Mouse (Mus musculus) right cerebral cortex, postnatal 25 days (tissue): ENCODE data around the gene Akt3.

Experiments used
- DNase-seq: peaks from one replicate; pipeline ENCODE4 v3.0.0; 2022

Akt3 gene

DNA sequence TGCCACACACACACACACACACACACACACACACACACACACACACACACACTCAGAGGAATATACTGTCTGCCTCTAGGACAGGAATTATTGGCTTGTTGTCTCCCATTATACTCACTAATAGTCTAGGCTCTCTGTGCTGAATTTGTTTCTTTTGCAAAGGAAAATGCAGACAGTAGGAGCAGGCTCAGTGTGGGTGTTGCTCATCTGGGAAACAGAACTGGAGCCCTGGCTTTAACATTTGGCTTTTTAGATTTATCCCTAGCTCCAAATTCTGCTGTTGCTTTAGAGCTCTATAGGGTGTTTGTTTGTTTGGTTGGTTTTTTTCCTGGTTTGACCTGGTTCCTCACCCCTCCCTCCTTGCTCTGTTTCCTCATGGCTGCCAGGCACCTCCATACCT is 278.8 kb downstream of the Akt3 start:
- DNase-seq: no peak

- DNase-seq: no peak
These were observed 284.5 kb downstream of the Akt3 start for GRCm38 (mm10) chr1:176973356-176974088.

DNA sequence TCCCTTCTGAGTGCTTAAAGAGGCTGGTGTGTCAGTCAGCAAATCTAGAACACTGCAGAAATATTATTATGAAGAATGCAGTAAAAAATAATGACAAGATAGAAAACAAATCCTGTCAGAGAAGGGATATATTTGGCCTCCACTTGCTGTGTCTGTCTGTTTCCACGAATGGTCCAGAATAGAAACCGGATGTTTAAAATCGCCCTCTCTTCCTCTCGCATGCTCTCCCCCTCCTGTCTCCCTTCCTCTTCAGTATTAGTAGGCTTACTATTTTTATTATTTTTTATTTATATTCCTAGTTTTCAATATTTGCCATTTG is 286.6 kb downstream of the Akt3 start:
- no peak for DNase-seq

DNA sequence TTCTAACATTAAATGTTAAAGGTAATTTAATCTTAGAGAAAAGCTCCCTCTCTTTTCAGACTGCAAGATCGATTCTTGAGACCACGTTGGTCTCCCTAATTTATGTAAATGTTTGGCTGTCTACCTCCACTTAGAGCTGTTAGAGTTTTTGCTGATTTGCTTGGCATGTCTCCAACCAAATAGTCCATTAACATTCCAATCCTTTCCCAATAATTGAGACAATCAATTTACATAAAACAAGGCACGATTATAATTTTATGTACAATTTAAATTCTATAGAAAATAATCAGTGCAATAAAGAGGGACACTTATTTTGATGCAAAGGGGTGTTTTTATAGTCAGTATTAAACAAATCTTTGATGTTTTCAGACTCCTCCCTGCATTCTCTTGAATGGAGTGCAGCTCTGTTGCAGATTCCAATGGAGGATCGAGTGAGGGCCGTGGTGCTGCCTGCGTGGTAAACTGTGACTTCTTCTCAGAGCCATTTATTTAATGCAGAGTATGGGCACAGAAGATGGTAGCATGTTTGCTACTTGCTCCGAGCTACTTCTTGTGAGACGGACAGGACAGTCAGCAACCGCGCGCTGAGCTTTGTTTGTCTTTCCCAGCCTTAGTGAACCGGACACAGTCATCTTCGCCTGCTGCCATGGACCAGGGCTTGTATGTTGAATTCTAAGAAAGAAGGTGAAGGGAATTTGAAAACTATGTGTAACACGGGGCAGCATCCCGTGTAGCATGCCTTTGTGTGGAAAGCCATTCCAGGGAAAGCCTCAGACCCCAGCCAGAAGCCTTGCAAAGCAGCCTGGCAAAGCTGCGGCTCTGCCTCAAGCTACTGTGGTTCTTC is 287.1 kb downstream of the Akt3 start:
- DNase-seq: no peak
